Mouse (Mus musculus) cerebellum, adult (tissue): ENCODE data around the gene Ndnf.

Experiments used
- ATAC-seq: cut with Nextera tagmentation; 2 replicates; pipeline ENCODE4 v1.9.2; 2017; ENCODE audit warnings: mild to moderate bottlenecking, moderate library complexity, mixed read lengths; ENCODE audit not compliant: insufficient number of reproducible peaks, low FRiP score, low TSS enrichment

The Ndnf gene

DNA sequence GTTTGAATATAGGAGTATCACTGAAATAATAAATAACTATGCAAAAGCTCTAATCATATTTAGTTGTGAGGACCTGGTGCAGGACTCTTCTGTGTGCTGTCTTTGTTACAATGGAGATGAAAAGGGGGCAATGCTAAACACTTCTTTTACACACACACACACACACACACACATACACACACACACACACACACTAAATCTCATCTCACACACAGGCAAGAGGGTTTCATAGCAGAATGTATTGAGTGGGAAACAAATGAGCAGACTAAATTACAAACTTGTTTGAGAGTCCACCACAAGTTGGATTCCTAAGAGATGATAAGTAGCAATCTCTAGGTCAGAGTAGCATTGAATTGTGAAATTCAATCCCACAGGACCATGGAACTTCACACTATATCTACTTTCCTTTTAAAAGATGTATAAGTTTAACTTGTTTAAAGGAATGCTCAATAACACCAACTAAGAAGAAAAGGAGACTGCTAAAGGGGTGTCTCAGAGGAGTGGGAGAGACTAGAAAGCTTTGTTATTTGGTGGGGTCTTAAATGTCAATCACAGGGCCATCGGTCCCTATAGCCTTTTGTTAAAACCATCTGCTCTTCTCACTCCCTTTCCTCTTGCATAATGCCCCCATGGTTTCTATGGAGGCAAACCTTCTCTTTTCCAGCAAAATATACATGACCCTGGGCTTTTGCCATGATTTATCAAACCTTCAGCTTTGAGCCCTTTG lies 71.9 kb downstream of the Ndnf start:
- no peak for ATAC-seq

DNA sequence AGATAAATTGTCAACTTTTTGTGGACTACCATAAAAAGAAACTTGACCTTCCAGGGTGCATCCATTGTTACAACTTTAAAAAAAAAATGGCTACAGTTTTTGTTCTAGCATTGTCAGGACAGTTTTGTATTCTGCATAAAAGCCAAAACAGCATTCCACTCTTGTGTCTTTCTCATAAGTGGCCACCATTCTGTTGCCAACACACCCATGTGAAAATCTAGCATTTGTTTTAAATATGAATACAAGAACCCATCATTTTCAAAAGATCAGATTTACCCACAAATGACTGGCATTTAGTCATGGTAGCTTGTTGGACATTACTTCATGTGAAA lies 72.4 kb downstream of the Ndnf start:
- no peak for ATAC-seq

DNA sequence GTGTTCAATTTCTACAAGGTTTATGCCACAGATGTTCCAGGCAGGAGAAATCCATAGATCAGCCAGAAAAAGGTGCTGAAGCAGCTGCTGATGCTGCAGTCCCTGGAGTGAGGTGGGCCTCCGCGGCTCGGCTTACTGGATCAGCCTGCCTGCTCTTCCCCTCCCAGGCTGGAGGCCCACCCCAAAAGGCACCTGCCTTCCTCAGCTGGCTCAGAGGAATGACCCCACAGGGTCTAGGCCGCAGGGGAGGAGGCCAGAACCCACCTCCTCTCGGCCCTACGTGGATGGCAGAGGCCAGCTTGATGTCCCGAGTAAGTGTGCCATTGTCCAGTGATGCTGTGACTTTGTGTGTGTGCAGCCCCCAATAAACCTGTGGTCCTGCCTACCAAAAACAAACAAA lies 86.8 kb downstream of the Ndnf start:
- ATAC-seq: no peak

DNA sequence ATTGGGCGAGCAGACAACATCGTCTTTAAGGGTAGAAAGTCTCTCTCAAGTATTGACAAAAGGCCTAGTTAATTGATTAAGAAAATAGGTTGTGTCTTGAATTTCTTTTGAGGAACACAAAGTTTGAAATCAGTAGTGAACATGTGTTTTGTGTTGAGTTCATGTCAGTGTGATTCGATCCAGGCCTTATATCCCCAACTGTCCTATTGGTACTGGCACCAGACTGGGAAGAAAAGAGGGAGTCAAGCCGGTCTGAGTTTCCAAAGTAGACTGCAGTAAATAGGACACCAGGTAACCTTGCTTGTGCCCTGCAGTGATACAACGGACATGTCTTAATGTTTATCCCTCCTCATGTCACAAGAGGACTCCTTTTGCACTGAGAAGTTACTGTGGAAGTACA lies 87.8 kb downstream of the Ndnf start:
- ATAC-seq: no peak

DNA sequence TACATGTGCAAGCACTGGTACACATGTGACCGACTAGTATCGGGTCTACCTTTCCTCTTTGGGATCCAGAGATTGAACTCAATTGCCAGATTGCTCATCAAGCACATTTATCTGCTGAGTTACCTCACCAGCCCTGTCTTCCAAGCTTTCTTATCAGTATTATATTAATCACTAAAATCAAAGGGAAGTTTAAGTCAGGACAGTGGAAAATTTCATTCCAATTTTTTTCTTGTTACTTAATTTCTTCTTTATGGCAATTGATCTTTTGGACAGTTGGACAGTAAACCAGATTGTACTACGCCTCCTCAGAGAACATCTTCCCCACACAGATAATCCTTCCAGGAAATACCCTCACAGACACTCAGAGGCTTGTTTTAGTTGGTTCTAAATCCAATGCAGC lies 88.7 kb downstream of the Ndnf start:
- no peak for ATAC-seq
